Mouse (Mus musculus): ENCODE results near the gene Pclaf. TPM values are rescaled to one million over a fixed set of nuclear protein-coding genes. Genes with fewer than 3 reads are reported as not detected.

Gene Pclaf
- polyA plus RNA-seq (2012; rRNA removed) = 0.37 and 0.51 TPM in 2 replicates

GRCm38 (mm10) chr9:65890143-65890628 lies at the start of gene Pclaf:
TSS of gene Pclaf (plus strand) at chr9:65890237.

DNA sequence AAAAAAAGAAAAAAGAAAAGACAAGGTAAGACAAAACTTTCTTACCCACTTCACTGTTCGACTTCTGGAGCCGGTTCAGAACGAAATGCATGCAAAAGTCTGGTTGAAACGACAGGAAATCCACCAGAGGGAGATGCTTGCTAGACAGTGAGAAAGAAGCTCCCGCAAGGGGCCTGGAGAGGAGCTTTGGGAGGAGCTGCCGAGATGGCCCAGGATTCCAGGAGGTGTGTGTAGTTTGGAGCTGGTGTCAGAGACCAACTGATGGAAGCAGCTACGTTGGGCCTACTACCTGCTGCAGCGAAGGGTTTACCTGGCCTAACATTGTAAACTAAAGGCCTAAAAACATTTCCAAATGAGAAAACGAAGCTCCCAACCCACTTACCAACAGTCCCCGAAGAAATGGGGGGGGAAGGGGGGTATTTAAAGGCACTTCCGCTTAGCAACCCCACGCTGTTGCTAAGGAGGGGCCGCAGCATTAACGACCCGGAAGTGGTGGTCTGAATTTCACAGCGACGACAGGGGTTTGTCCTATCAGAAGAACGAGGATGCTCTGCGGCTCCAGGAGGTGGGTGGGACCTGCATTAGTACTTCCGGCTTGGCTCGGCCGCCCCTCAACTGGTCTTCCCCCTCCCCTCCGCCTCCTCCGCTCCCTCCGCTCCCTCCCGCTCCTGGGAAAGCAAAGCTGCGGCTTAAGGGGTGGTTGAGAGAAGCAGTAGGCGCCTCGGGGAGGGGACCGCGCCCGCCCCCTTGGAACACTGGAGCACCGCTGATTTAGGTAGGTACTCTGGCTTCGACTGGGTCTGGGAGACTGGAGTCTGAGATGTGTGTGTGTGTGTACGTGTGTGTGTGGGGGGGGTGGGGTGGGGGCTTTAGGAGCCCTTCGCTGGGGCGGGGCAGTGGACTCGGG lies 18.6 kb downstream of the Pclaf start, which contains the start of the genes Trip4 and Csnk1g1:
TSS of gene Trip4 (minus strand) at position 401 of the 907 bp plus-strand sequence.
TSS of gene Csnk1g1 (plus strand) at position 531 of the 907 bp plus-strand sequence.

Other genes with a start within 250 kb of the Pclaf start
- 37.9 and 72.6 TPM in 2 replicates for gene Oaz2, start 222.2 kb upstream of the Pclaf start, polyA plus RNA-seq (2012; rRNA removed)
- gene Zfp609, start 62.7 kb upstream of the Pclaf start, polyA plus RNA-seq (2012; rRNA removed) = 3.8 and 5.7 TPM in 2 replicates
- gene Trip4, start 18.6 kb downstream of the Pclaf start, polyA plus RNA-seq (2012; rRNA removed) = 1.7 and 1.8 TPM in 2 replicates
- 0.61 and 1.1 TPM in 2 replicates for gene Csnk1g1, start 18.7 kb downstream of the Pclaf start, polyA plus RNA-seq (2012; rRNA removed)
- gene Ppib, start 170.0 kb downstream of the Pclaf start, polyA plus RNA-seq (2012; rRNA removed) = 108 and 111 TPM in 2 replicates
- gene Snx22, start 179.5 kb downstream of the Pclaf start, polyA plus RNA-seq (2012; rRNA removed) = 1.9 and 2.2 TPM in 2 replicates
- gene Snx1, start 236.3 kb downstream of the Pclaf start, polyA plus RNA-seq (2012; rRNA removed) = 18.4 and 22.6 TPM in 2 replicates
- 4.1 and 4.3 TPM in 2 replicates for gene Ciao2a, start 236.4 kb downstream of the Pclaf start, polyA plus RNA-seq (2012; rRNA removed)

Measured in stomach, adult 2 months (tissue).